Mouse (Mus musculus): ENCODE data around the gene 1700017N19Rik. TPM values are rescaled to one million over a fixed set of nuclear protein-coding genes. Genes with fewer than 3 reads are reported as not detected.
"Not testable (repeated sequence)": the region's sequence is repeated elsewhere in the genome, so short reads cannot be mapped to it uniquely, and the experiment has no call there.

Gene 1700017N19Rik
- polyA plus RNA-seq (2014; fragmentation: Nextera tagmentation; extraction: Ambion mirVana), result not detected in 2 replicates

DNA sequence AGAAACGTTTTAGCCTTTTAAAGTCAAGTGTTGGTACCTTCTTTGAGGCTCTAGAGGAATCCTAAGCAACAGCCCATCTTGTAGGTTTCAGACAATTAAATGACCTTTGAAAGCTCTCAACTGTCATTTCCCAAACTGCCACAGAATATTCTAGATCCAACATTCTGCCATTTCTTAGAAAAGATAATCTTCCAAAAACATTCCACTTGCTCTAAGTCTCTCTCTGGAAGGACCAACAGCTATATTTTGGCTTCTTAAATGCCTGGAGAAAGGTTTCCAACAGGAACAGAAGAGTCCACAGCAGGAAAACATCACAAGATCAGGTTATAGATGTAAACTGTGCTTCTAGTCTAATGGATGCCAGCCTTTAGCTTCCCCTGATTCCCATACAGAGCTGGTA lies at the start of gene 1700017N19Rik, which contains the start of gene 4930430F08Rik:
Gene 1700017N19Rik (plus strand): TSS at position 162 of the 400 bp plus-strand sequence.
Gene 4930430F08Rik (minus strand): TSS at position 101 of the 400 bp plus-strand sequence.
- Histone ChIP-seq H3K9ac (ENCODE audit: low read depth, low read length) (no peak within 1 kb of the TSS), H3K4me1 (ENCODE audit: control insufficient read depth, insufficient read depth, low read length) (peaks cover 3% of the 10 kb centered on the region; the same call in 1 of the 2 replicates), H3K4me2 (peak within 1 kb of the TSS; percentile 79), H3K36me3 (ENCODE audit: control insufficient read depth, insufficient read depth, low read length) (no peaks in the 10 kb centered on the region), H3K27me3 (ENCODE audit: control insufficient read depth, insufficient read depth, low read length) (no peaks in the 10 kb centered on the region), H3K9me3 (replicated peaks; ENCODE audit: control insufficient read depth, low read length) (no peaks in the 10 kb centered on the region), H3K4me3 (ENCODE audit: low read depth, low read length) (peak within 1 kb of the TSS; percentile 85), H3K27ac (ENCODE audit: low read depth, low read length) (no peak within 1 kb of the TSS)
- WGBS (ENCODE audit: insufficient replicate concordance), result 67% methylated on average over 1 of the region's 1 CpGs
- no peak for ATAC-seq (replicated peaks; ENCODE audit: insufficient number of reproducible peaks, low FRiP score, low TSS enrichment)

DNA sequence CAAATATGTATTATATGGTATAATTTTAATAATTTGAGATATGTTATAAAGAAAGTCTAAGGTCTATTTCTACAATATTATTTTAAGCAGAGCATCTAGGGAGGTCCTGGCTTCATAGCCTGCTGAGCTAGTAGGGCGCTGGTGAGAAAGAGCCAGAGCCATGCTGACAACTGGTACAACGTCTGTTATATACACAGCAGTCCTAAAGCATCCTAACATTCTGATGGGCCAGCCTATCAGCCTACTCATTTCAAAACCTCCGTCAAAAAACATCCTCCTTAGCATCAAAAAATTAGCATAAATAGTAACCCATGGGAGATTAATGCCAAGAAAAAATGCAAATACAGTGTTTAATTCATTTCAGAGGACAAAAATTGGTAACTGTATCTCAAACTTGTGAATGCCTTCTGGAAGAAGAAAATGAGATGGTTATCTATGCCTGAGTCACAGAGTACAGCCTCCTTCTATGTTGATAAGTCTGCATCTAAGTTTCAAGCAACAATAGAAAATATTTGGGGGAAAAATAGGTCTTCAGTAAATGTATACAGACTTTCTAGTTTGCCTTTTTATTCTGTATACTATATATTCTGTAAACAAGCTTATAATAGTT lies 33.6 kb upstream of the 1700017N19Rik start:
- Histone ChIP-seq H3K36me3 (ENCODE audit: control insufficient read depth, insufficient read depth, low read length) (no peaks in the 10 kb centered on the region; the same call in 1 of the 2 replicates), H3K4me1 (ENCODE audit: control insufficient read depth, insufficient read depth, low read length) (no peaks in the 10 kb centered on the region), H3K27me3 (ENCODE audit: control insufficient read depth, insufficient read depth, low read length) (no peaks in the 10 kb centered on the region), H3K4me2 (no peak overlapping the region), H3K4me3 (ENCODE audit: low read depth, low read length) (no peak overlapping the region), H3K9ac (ENCODE audit: low read depth, low read length) (no peak overlapping the region), H3K9me3 (replicated peaks; ENCODE audit: control insufficient read depth, low read length) (no peaks in the 10 kb centered on the region), H3K27ac (ENCODE audit: low read depth, low read length) (no peak overlapping the region)
- ATAC-seq (replicated peaks; ENCODE audit: insufficient number of reproducible peaks, low FRiP score, low TSS enrichment), result no peak
- 83% methylated on average over 3 of the region's 3 CpGs for WGBS (ENCODE audit: insufficient replicate concordance)

DNA sequence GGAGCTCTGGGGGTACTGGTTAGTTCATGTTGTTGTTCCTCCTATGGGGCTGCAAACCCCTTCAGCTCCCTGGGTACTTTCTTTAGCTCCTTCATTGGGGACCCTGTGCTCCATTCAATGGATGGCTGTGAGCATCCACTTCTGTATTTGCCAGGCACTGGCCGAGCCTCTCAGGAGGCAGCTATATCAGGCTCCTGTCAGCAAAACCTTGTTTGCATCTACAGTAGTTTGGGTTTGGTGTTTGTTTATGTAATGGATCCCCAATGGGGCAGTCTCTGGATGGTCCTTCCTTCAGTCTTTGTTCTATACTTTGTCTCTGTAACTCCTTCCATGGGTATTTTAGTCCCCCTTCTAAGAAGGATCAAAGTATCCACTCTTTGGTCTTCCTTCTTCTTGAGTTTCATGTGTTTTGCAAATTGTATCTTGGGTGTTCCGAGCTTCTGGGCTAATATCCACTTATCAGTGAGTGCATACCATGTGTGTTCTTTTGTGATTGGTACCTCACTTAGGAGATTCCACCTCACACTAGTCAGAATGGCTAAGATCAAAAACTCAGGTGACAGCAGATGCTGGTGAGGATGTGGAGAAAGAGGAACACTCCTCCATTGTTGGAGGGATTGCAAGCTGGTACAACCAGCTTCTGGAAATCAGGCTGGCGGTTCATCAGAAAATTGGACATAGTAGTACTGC lies 29.9 kb upstream of the 1700017N19Rik start:
- ATAC-seq (replicated peaks; ENCODE audit: insufficient number of reproducible peaks, low FRiP score, low TSS enrichment); H3K4me2 ChIP-seq; H3K36me3 ChIP-seq (ENCODE audit: control insufficient read depth, insufficient read depth, low read length); H3K9ac ChIP-seq (ENCODE audit: low read depth, low read length); H3K4me1 ChIP-seq (ENCODE audit: control insufficient read depth, insufficient read depth, low read length); H3K4me3 ChIP-seq (ENCODE audit: low read depth, low read length); H3K27me3 ChIP-seq (ENCODE audit: control insufficient read depth, insufficient read depth, low read length); H3K9me3 ChIP-seq (replicated peaks; ENCODE audit: control insufficient read depth, low read length); H3K27ac ChIP-seq (ENCODE audit: low read depth, low read length): not testable (repeated sequence)
- WGBS (ENCODE audit: insufficient replicate concordance), result 88% methylated on average over 3 of the region's 3 CpGs

DNA sequence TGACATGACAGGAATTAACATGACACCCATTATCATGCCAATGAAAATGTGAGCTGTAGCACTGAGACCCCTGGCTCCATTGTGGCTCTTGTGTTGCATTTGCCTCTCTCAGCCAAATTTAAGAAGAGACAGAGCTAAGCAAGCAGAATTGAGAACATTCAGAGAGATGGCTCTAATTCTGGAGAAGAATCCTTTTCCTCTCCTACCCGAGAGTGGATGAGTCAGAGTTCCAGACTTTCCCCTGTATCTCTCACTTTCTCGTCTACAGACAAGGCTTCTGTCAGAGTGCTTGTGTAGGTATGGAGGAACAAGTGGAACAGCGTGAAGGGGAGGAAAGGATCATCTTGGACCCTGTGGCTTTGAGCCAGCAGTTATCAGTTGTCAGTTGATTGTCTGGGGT lies 26.2 kb upstream of the 1700017N19Rik start:
- no peak overlapping the region for H3K9ac ChIP-seq (ENCODE audit: low read depth, low read length)
- 49% methylated on average over 3 of the region's 3 CpGs for WGBS (ENCODE audit: insufficient replicate concordance)
- no peaks in the 10 kb centered on the region for H3K27me3 ChIP-seq (ENCODE audit: control insufficient read depth, insufficient read depth, low read length)
- H3K27ac ChIP-seq (ENCODE audit: low read depth, low read length), result no peak overlapping the region
- H3K4me1 ChIP-seq (ENCODE audit: control insufficient read depth, insufficient read depth, low read length), result no peaks in the 10 kb centered on the region
- no peaks in the 10 kb centered on the region for H3K36me3 ChIP-seq (ENCODE audit: control insufficient read depth, insufficient read depth, low read length)
- ATAC-seq (replicated peaks; ENCODE audit: insufficient number of reproducible peaks, low FRiP score, low TSS enrichment), result no peak
- no peaks in the 10 kb centered on the region for H3K9me3 ChIP-seq (replicated peaks; ENCODE audit: control insufficient read depth, low read length)
- H3K4me2 ChIP-seq, result no peak overlapping the region
- no peak overlapping the region for H3K4me3 ChIP-seq (ENCODE audit: low read depth, low read length)

DNA sequence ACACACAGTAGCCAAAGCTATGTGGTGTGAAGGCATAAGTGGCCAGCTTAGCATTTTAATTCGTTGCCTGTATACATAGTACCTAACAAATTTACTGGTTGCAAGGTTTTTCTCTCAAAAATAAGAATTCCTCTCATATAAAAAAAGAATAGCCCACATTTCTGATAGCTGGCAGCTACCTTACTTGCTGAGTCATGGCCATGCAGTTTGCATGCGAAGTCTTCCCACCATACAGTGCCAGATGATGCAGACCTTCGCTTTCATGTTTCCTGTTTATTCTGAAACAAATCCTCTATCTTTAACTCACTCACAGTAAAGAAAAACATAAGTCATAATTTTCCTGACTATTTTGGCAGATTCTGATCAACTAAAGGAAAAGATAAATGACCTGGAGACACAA lies 18.6 kb upstream of the 1700017N19Rik start:
- Histone ChIP-seq H3K36me3 (ENCODE audit: control insufficient read depth, insufficient read depth, low read length) (0 out of 2 replicates have a peak, but pooled peaks cover 4% of the 10 kb centered on the region), H3K9me3 (replicated peaks; ENCODE audit: control insufficient read depth, low read length) (no peaks in the 10 kb centered on the region), H3K4me2 (no peak overlapping the region), H3K4me3 (ENCODE audit: low read depth, low read length) (no peak overlapping the region), H3K9ac (ENCODE audit: low read depth, low read length) (no peak overlapping the region), H3K27ac (ENCODE audit: low read depth, low read length) (no peak overlapping the region), H3K4me1 (ENCODE audit: control insufficient read depth, insufficient read depth, low read length) (no peaks in the 10 kb centered on the region), H3K27me3 (ENCODE audit: control insufficient read depth, insufficient read depth, low read length) (no peaks in the 10 kb centered on the region)
- WGBS (ENCODE audit: insufficient replicate concordance), result 85% methylated on average over 3 of the region's 3 CpGs
- no peak for ATAC-seq (replicated peaks; ENCODE audit: insufficient number of reproducible peaks, low FRiP score, low TSS enrichment)

DNA sequence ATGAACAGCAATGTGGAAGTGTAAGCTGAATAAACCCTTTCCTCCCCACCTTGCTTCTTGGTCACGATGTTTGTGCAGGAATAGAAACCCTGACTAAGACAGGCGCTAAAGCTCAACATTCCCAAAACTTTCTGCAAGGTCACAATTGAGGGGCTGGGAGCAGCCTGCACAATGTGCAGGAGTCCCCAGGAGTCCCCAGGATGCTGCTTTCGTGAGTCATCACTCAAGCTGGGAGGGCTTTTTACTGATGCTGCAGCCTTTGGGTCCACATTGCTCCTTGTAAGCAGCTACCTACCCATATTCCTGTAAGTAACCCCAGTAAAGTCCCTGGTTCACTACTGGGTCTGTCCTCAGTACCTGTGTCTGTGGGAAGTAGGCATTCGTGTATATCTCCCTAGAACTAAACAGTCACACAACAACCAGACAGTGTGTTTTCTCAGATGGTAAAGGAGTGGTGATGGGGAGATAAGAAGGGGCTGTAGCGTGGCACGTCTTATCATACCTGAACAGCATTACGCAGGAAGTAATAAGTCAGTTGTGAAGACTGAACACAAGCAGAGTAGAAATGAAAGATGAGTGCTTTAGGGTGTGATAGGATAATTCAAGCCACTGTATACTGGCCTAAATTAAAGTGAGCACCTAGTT lies 15.7 kb upstream of the 1700017N19Rik start:
- Histone ChIP-seq H3K36me3 (ENCODE audit: control insufficient read depth, insufficient read depth, low read length) (0 out of 2 replicates have a peak, but pooled peaks cover 4% of the 10 kb centered on the region), H3K4me2 (no peak overlapping the region), H3K27ac (ENCODE audit: low read depth, low read length) (no peak overlapping the region), H3K4me3 (ENCODE audit: low read depth, low read length) (no peak overlapping the region), H3K9me3 (replicated peaks; ENCODE audit: control insufficient read depth, low read length) (no peaks in the 10 kb centered on the region), H3K27me3 (ENCODE audit: control insufficient read depth, insufficient read depth, low read length) (no peaks in the 10 kb centered on the region), H3K4me1 (ENCODE audit: control insufficient read depth, insufficient read depth, low read length) (no peaks in the 10 kb centered on the region), H3K9ac (ENCODE audit: low read depth, low read length) (no peak overlapping the region)
- ATAC-seq (replicated peaks; ENCODE audit: insufficient number of reproducible peaks, low FRiP score, low TSS enrichment), result no peak
- 84% methylated on average over 7 of the region's 7 CpGs for WGBS (ENCODE audit: insufficient replicate concordance)

DNA sequence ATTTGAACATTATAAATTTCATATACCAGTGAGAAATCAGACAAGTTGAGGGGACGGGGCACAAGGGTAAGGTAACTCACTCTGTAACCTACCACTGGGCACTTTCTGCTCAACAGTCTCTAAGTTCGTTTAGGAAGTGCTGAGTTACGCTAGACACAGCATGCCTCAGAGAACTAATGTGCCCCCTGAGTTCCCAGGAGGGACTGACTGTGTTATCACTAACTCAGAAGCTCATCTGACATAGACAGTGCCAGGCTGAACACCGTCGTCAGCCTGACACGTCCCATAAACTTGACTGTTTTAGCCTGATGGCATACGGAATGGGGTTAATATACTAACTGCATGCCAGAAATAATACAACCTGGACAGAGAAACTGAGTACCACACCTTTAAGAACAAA lies 15.0 kb upstream of the 1700017N19Rik start:
- H3K4me2 ChIP-seq, result no peak overlapping the region
- WGBS (ENCODE audit: insufficient replicate concordance), result 68% methylated on average over 7 of the region's 7 CpGs
- no peak for ATAC-seq (replicated peaks; ENCODE audit: insufficient number of reproducible peaks, low FRiP score, low TSS enrichment)
- no peak overlapping the region for H3K27ac ChIP-seq (ENCODE audit: low read depth, low read length)
- no peaks in the 10 kb centered on the region for H3K9me3 ChIP-seq (replicated peaks; ENCODE audit: control insufficient read depth, low read length)
- no peak overlapping the region for H3K9ac ChIP-seq (ENCODE audit: low read depth, low read length)
- H3K36me3 ChIP-seq (ENCODE audit: control insufficient read depth, insufficient read depth, low read length), result 0 out of 2 replicates have a peak, but pooled peaks cover 4% of the 10 kb centered on the region
- H3K4me3 ChIP-seq (ENCODE audit: low read depth, low read length), result no peak overlapping the region
- no peaks in the 10 kb centered on the region for H3K4me1 ChIP-seq (ENCODE audit: control insufficient read depth, insufficient read depth, low read length)
- no peaks in the 10 kb centered on the region for H3K27me3 ChIP-seq (ENCODE audit: control insufficient read depth, insufficient read depth, low read length)

DNA sequence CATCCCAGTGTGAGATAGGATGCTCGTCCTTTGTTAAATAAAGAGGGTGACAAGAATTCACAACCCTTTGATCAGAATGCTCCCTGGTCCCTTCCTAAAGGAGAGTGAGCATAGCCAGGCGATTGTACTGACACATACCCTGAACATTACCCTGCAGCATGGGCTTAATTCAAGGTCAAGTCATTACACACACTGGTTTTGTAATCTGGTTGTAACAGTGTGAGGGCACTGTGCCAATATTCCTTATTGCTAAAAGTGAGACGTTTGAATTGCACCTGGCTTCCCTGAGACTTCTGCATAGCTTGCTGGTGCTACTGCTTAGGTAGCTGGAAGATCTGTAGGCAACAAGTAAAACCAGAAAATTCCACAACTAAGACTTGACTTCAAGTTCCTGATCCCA lies 6.1 kb upstream of the 1700017N19Rik start:
- Histone ChIP-seq H3K4me1 (ENCODE audit: control insufficient read depth, insufficient read depth, low read length) (peaks cover 3% of the 10 kb centered on the region; the same call in 1 of the 2 replicates), H3K9ac (ENCODE audit: low read depth, low read length) (no peak overlapping the region), H3K36me3 (ENCODE audit: control insufficient read depth, insufficient read depth, low read length) (no peaks in the 10 kb centered on the region), H3K4me2 (no peak overlapping the region), H3K4me3 (ENCODE audit: low read depth, low read length) (no peak overlapping the region), H3K9me3 (replicated peaks; ENCODE audit: control insufficient read depth, low read length) (no peaks in the 10 kb centered on the region), H3K27me3 (ENCODE audit: control insufficient read depth, insufficient read depth, low read length) (no peaks in the 10 kb centered on the region), H3K27ac (ENCODE audit: low read depth, low read length) (no peak overlapping the region)
- no peak for ATAC-seq (replicated peaks; ENCODE audit: insufficient number of reproducible peaks, low FRiP score, low TSS enrichment)
- 77% methylated on average over 3 of the region's 3 CpGs for WGBS (ENCODE audit: insufficient replicate concordance)
